Mouse (Mus musculus): ENCODE measurements around the gene Inpp4b. TPM values are rescaled to one million over a fixed set of nuclear protein-coding genes. Genes with fewer than 3 reads are reported as not detected.

Inpp4b gene
- polyA plus RNA-seq, 1 experiment from 2014 or later, result 2.1 TPM

DNA sequence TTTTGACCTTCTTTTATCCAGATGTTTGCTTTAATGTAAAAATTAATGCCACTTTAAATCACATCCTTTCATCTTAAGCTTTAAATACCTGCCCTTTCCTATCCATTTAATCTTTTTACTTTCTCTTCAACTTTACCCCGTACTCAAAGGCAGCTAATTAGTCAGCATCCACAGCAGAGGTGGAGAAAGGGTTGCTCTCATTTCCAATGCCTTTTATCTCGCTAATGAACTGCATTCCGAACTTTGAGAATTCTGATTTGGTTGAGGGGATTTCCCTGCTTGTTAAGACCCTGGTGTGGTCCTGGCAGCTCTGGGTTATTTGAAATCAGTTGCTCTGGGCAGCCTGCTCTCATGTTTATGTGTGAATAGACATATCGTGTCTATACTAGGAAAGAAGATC is 185.3 kb downstream of the Inpp4b start:
- H3K4me1 ChIP-seq, result no peaks in the 10 kb centered on the region
- H3K9me3 ChIP-seq (replicated peaks), result no peaks in the 10 kb centered on the region
- no peak overlapping the region for H3K9ac ChIP-seq
- peak; percentile 45; the same call in 1 of the 2 replicates for ATAC-seq
- H3K4me2 ChIP-seq, result no peak overlapping the region
- no peaks in the 10 kb centered on the region for H3K27me3 ChIP-seq
- no peak overlapping the region for H3K27ac ChIP-seq
- H3K4me3 ChIP-seq, result no peak overlapping the region
- 2% methylated on average over 4 of the region's 4 CpGs for WGBS
- H3K36me3 ChIP-seq (ENCODE audit: poor library complexity, severe bottlenecking), result no peaks in the 10 kb centered on the region

- no peak overlapping the region for H3K27ac ChIP-seq
- no peak for ATAC-seq
- no peaks in the 10 kb centered on the region for H3K4me1 ChIP-seq
- no peak overlapping the region for H3K9ac ChIP-seq
- WGBS, result 97% methylated on average over 3 of the region's 3 CpGs
- no peak overlapping the region for H3K4me2 ChIP-seq
- H3K27me3 ChIP-seq, result no peaks in the 10 kb centered on the region
- no peaks in the 10 kb centered on the region for H3K36me3 ChIP-seq (ENCODE audit: poor library complexity, severe bottlenecking)
- no peaks in the 10 kb centered on the region for H3K9me3 ChIP-seq (replicated peaks)
- H3K4me3 ChIP-seq, result no peak overlapping the region
These were observed 196.0 kb downstream of the Inpp4b start for GRCm38 (mm10) chr8:81538310-81538709.

DNA sequence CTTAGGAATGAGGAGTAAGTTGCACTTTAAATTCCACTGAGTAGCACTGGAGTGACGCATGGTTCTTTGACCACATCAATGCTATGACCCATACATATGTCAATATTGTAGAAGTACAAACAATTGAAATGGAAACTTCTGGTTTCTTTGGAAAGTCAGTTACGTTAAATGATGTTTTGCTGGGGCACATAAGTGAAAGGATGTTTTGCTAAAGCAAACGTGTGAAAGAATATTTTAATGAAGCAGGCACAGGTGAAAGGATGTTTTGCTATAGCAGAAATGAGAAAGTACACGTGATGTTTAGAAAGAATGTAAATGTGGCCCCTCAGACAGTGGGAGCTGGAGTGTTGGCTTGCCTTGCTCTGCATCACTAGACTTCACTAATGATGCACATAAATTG is 216.2 kb downstream of the Inpp4b start:
- no peak overlapping the region for H3K4me3 ChIP-seq
- no peaks in the 10 kb centered on the region for H3K27me3 ChIP-seq
- no peak overlapping the region for H3K9ac ChIP-seq
- no peak overlapping the region for H3K4me2 ChIP-seq
- no peaks in the 10 kb centered on the region for H3K9me3 ChIP-seq (replicated peaks)
- H3K36me3 ChIP-seq (ENCODE audit: poor library complexity, severe bottlenecking), result no peaks in the 10 kb centered on the region
- no peaks in the 10 kb centered on the region for H3K4me1 ChIP-seq
- no peak overlapping the region for H3K27ac ChIP-seq
- WGBS, result 85% methylated on average over 4 of the region's 4 CpGs
- no peak for ATAC-seq

GRCm38 (mm10) chr8:81562405-81562804 is 220.0 kb downstream of the Inpp4b start:
- Histone ChIP-seq H3K9me3 (replicated peaks) (no peaks in the 10 kb centered on the region), H3K4me3 (no peak overlapping the region), H3K9ac (no peak overlapping the region), H3K27ac (no peak overlapping the region), H3K4me1 (no peaks in the 10 kb centered on the region), H3K36me3 (ENCODE audit: poor library complexity, severe bottlenecking) (no peaks in the 10 kb centered on the region), H3K27me3 (no peaks in the 10 kb centered on the region), H3K4me2 (no peak overlapping the region)
- 65% methylated on average over 1 of the region's 1 CpGs for WGBS
- ATAC-seq, result no peak

DNA sequence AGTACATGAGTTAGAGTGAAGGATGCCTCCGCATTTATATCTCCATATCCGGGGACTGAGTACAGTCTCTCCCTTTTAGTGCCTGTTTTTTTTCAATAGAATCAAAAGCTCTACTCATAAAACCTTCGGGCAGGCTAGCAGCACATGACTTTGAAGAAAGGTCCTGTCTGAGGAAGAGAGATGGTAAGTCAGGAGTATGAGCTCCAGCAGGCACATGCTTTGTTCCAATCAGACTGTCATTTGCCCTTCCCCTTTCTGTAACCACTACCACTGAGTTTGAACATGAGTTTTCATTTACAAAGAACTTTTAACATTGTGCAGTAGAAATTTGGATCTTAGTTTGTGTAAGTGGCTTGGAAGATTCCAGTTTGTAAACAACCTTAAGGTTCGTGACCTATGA is 223.1 kb downstream of the Inpp4b start:
- ATAC-seq, result no peak
- H3K27me3 ChIP-seq, result no peaks in the 10 kb centered on the region
- no peak overlapping the region for H3K9ac ChIP-seq
- no peak overlapping the region for H3K27ac ChIP-seq
- H3K36me3 ChIP-seq (ENCODE audit: poor library complexity, severe bottlenecking), result no peaks in the 10 kb centered on the region
- no peak overlapping the region for H3K4me3 ChIP-seq
- 87% methylated on average over 4 of the region's 4 CpGs for WGBS
- H3K9me3 ChIP-seq (replicated peaks), result no peaks in the 10 kb centered on the region
- H3K4me2 ChIP-seq, result no peak overlapping the region
- H3K4me1 ChIP-seq, result no peaks in the 10 kb centered on the region

DNA sequence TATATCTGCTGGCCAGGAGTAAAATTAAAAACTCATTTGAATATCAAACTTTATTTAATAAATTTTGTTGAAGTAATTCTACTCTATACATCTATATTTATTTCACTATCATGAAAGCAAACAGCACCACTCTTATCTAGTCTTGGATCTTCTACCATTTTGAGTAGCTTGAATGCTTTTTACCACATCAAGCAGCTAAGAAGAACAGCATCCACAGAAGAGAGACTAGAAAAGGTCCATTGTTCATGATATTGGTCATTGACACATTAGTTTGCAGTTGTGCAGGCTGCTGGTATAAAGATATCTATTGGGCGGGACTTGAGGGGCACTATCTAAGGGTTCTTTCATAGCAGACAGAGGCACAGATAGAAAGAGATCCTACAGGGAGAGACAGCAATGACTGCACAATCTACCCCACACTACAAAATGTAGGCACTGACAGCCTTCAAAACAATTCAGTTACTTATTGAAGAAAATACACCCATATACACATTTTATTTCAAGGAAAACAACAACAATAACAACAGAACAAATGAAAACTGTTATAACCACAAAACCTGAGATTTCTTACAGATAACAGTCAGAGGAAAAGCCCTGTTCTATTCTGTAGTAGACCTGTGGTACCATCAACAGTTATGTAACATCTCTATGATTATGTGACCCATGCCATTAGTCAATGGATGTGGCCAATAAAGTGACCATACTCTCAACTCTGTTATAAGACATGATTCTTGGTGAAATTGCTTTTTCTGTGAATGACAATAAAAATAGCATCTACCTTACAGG is 230.2 kb downstream of the Inpp4b start:
- H3K9me3 ChIP-seq (replicated peaks), result no peaks in the 10 kb centered on the region
- no peak for ATAC-seq
- H3K4me3 ChIP-seq, result no peak overlapping the region
- 94% methylated on average over 1 of the region's 1 CpGs for WGBS
- H3K27ac ChIP-seq, result no peak overlapping the region
- H3K27me3 ChIP-seq, result no peaks in the 10 kb centered on the region
- no peaks in the 10 kb centered on the region for H3K4me1 ChIP-seq
- no peak overlapping the region for H3K9ac ChIP-seq
- H3K4me2 ChIP-seq, result no peak overlapping the region
- no peaks in the 10 kb centered on the region for H3K36me3 ChIP-seq (ENCODE audit: poor library complexity, severe bottlenecking)

DNA sequence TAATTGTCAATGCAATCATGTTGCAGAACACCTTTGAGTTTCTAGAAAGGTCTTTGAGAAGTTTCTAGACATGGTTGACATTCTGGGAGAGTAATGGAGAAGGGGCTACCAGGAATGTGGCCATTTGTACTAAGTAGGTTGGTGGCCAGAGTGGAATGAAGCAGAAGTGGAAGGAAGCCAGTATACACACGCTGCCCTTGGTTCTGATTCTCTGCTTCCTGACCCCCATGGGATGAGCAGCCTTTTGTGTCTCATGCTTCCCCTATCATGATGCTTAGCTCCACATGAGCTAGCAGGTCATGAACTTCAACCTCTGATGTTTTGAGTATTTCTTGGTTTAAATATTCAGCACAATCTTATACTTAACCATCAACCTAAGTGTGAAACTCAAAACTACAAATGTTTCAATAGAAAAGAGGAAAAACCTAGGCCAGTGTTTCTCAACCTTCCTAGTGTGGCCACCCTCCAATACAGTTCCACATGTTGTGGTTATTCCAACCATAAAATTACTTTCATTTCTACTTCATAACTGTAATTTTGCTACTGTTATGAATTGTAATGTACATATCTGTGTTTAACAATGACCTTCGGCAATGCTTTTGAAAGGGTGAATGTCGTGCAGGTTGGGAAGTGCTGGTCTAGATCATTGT is 233.0 kb downstream of the Inpp4b start:
- Histone ChIP-seq H3K4me3 (no peak overlapping the region), H3K4me1 (no peaks in the 10 kb centered on the region), H3K9me3 (replicated peaks) (no peaks in the 10 kb centered on the region), H3K36me3 (ENCODE audit: poor library complexity, severe bottlenecking) (no peaks in the 10 kb centered on the region), H3K9ac (no peak overlapping the region), H3K4me2 (no peak overlapping the region), H3K27ac (no peak overlapping the region), H3K27me3 (no peaks in the 10 kb centered on the region)
- WGBS, result 93% methylated on average over 3 of the region's 3 CpGs
- ATAC-seq, result no peak

GRCm38 (mm10) chr8:81578951-81579350 is 236.6 kb downstream of the Inpp4b start:
- H3K27ac ChIP-seq, result no peak overlapping the region
- no peak overlapping the region for H3K4me3 ChIP-seq
- no peaks in the 10 kb centered on the region for H3K9me3 ChIP-seq (replicated peaks)
- H3K27me3 ChIP-seq, result no peaks in the 10 kb centered on the region
- ATAC-seq, result no peak
- no peaks in the 10 kb centered on the region for H3K4me1 ChIP-seq
- no peaks in the 10 kb centered on the region for H3K36me3 ChIP-seq (ENCODE audit: poor library complexity, severe bottlenecking)
- no peak overlapping the region for H3K4me2 ChIP-seq
- no peak overlapping the region for H3K9ac ChIP-seq
- 62% methylated on average over 3 of the region's 3 CpGs for WGBS

DNA sequence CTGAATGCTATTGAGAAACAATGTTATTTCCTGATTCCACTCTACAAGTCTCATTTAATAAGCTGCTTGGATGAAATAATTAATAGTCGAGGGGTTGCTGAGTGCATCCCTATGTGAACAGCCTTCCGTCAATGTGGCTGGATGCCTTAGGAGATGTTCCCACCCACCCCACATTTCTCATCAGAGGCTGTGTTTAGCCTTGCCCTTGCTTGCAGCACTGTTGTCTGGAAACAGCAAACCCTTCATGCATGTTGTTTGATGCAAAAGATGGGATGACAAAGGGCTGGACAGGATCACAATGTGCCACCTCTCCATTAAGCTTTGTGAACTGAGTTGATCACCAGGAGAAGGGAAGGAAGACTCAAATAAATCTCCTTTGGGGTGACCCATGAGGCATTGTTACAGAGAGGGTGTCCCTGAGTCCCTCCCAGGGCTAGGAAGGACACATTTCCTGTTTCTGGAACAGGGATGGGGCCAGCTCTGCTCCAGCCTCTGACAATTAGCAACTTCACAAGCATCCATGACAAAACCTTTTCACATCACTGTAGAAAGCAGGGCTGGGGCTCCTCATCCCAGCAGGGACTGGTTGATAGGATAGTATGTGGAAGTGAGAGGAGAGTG is 239.6 kb downstream of the Inpp4b start:
- 83% methylated on average over 2 of the region's 2 CpGs for WGBS
- no peak overlapping the region for H3K4me2 ChIP-seq
- no peaks in the 10 kb centered on the region for H3K36me3 ChIP-seq (ENCODE audit: poor library complexity, severe bottlenecking)
- H3K27me3 ChIP-seq, result no peaks in the 10 kb centered on the region
- no peaks in the 10 kb centered on the region for H3K4me1 ChIP-seq
- no peak overlapping the region for H3K4me3 ChIP-seq
- no peaks in the 10 kb centered on the region for H3K9me3 ChIP-seq (replicated peaks)
- no peak overlapping the region for H3K9ac ChIP-seq
- ATAC-seq, result no peak
- H3K27ac ChIP-seq, result no peak overlapping the region

GRCm38 (mm10) chr8:81582906-81583305 is 240.6 kb downstream of the Inpp4b start:
- no peak overlapping the region for H3K4me3 ChIP-seq
- WGBS, result 79% methylated on average over 1 of the region's 1 CpGs
- H3K36me3 ChIP-seq (ENCODE audit: poor library complexity, severe bottlenecking), result no peaks in the 10 kb centered on the region
- H3K9me3 ChIP-seq (replicated peaks), result no peaks in the 10 kb centered on the region
- no peak overlapping the region for H3K4me2 ChIP-seq
- no peak overlapping the region for H3K9ac ChIP-seq
- H3K4me1 ChIP-seq, result no peaks in the 10 kb centered on the region
- no peak overlapping the region for H3K27ac ChIP-seq
- no peaks in the 10 kb centered on the region for H3K27me3 ChIP-seq
- no peak for ATAC-seq

DNA sequence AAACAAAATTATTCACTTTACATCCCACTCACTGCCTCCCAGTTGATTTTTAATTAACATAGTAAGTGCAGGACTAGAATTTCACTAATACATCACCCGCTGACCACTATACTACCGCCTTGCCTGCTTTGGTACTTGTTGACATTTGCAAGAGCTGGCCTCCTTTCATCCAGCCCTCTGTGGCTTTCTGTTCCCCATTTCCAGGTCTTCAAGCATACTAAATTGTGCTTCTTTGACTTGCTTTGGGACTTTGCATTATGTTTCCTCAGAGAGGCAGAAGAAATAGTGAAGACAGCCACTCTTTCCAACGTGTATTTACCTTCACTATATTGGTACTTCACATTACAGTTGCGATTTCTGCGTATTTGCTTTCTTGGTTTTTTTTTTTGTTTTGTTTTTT is 244.4 kb downstream of the Inpp4b start:
- Histone ChIP-seq H3K9ac (no peak overlapping the region), H3K9me3 (replicated peaks) (no peaks in the 10 kb centered on the region), H3K4me1 (no peaks in the 10 kb centered on the region), H3K27ac (no peak overlapping the region), H3K4me3 (no peak overlapping the region), H3K27me3 (no peaks in the 10 kb centered on the region), H3K36me3 (ENCODE audit: poor library complexity, severe bottlenecking) (no peaks in the 10 kb centered on the region), H3K4me2 (no peak overlapping the region)
- no peak for ATAC-seq
- WGBS, result 94% methylated on average over 5 of the region's 5 CpGs

DNA sequence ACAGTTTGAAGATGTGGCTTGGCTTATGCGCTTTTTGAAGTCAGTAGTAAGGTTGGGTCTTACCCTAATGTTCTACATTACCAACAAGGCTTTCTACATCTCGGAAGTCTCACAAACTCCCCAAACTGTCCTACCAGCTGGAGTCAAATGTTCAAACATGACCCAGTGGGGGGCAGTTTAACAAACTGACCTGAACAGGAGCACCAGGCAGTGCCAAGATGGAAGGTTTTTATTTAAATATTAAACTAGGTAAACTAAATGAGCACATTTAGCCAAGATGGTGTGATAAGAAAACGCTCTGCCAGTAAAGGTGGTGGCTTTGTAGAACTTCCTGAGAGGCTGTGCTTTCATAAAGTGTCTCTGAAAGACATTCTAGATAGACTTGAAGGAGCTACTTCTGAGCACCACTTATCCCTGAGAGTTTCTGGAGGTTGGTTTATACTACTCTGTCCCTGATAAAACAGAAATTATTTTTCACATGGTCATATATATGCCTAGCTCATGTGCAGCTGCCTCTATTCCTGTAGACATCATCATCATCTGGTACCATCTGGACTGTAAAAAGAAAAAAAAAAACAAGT is 251.9 kb downstream of the Inpp4b start:
- Histone ChIP-seq H3K27me3 (no peaks in the 10 kb centered on the region), H3K9me3 (replicated peaks) (no peaks in the 10 kb centered on the region), H3K4me3 (no peak overlapping the region), H3K9ac (no peak overlapping the region), H3K4me2 (no peak overlapping the region), H3K36me3 (ENCODE audit: poor library complexity, severe bottlenecking) (no peaks in the 10 kb centered on the region), H3K4me1 (no peaks in the 10 kb centered on the region), H3K27ac (no peak overlapping the region)
- WGBS, result 89% methylated on average over 3 of the region's 3 CpGs
- ATAC-seq, result no peak
